Mouse (Mus musculus) brain, embryonic 14.5 days (tissue): ENCODE results near the gene Plekhb2. TPM values are rescaled to one million over a fixed set of nuclear protein-coding genes. Genes with fewer than 3 reads are reported as not detected.

Experiments
- DNase-seq: peaks from one replicate; pipeline ENCODE4 v3.0.0-alpha.2; 2011; ENCODE audit warnings: low read depth
- CTCF ChIP-seq: fragments of 200-500 bp; IDR thresholded peaks from 2 replicates; pipeline ENCODE4 v1.5.1; 2012; ENCODE audit warnings: inconsistent platforms, mild to moderate bottlenecking, moderate library complexity, borderline replicate concordance; ENCODE audit not compliant: insufficient read depth, insufficient read length; ENCODE audit errors: extremely low read depth
- POLR2A ChIP-seq: fragments of 200-500 bp; IDR thresholded peaks from 2 replicates; pipeline ENCODE4 v1.6.1; 2012; ENCODE audit warnings: mild to moderate bottlenecking, inconsistent platforms, borderline replicate concordance; ENCODE audit not compliant: poor library complexity, insufficient read depth, insufficient read length, severe bottlenecking; ENCODE audit errors: extremely low read depth
- polyA plus RNA-seq: library from polyadenylated mRNA; depleted of rRNA; stranded (reverse); fragments of >200 nt; gene quantifications from 2 replicates; pipeline ENCODE4 v1.2.3, GENCODE M21; 2012; rRNA removed

Gene Plekhb2
- polyA plus RNA-seq = 40.4 and 43.9 TPM in 2 replicates

- peak; percentile 64; the same call in 1 of the 2 replicates for TF ChIP-seq POLR2A
- TF ChIP-seq CTCF = no peak
Measured at GRCm38 (mm10) chr1:34849745-34850342, at the start of gene Plekhb2. Plekhb2 (plus strand) TSS chr1:34849976.

GRCm38 (mm10) chr1:34801616-34802289, 48.0 kb upstream of the Plekhb2 start:
- TF ChIP-seq POLR2A (peak; percentile 76; the same call in 1 of the 2 replicates), CTCF (no peak)
- peak; percentile 86 for DNase-seq

More at GRCm38 (mm10) chr1:34849745-34850342, at the start of gene Plekhb2:
- DNase-seq = peak; percentile 90

- DNase-seq = no peak
- TF ChIP-seq CTCF (no peak), POLR2A (no peak)
Measured at GRCm38 (mm10) chr1:34802290-34802642, 47.5 kb upstream of the Plekhb2 start.

- DNase-seq = no peak
- TF ChIP-seq POLR2A (no peak), CTCF (no peak)
Measured at GRCm38 (mm10) chr1:34804863-34805262, 44.9 kb upstream of the Plekhb2 start.

GRCm38 (mm10) chr1:34805931-34806520, 43.8 kb upstream of the Plekhb2 start:
- no peak for TF ChIP-seq CTCF
- TF ChIP-seq POLR2A = no peak
- DNase-seq = no peak

- DNase-seq = no peak
- TF ChIP-seq POLR2A (no peak), CTCF (no peak)
Measured at GRCm38 (mm10) chr1:34808445-34808844, 41.3 kb upstream of the Plekhb2 start.

- DNase-seq = no peak
- TF ChIP-seq CTCF (no peak), POLR2A (no peak)
Measured at GRCm38 (mm10) chr1:34810293-34810692, 39.5 kb upstream of the Plekhb2 start.

GRCm38 (mm10) chr1:34811035-34811434, 38.7 kb upstream of the Plekhb2 start:
- no peak for TF ChIP-seq CTCF
- TF ChIP-seq POLR2A = no peak
- no peak for DNase-seq

- DNase-seq = peak; percentile 55
- TF ChIP-seq CTCF (no peak), POLR2A (no peak)
Measured at GRCm38 (mm10) chr1:34811581-34811980, 38.2 kb upstream of the Plekhb2 start.

GRCm38 (mm10) chr1:34812407-34813247, 37.1 kb upstream of the Plekhb2 start:
- no peak for TF ChIP-seq CTCF
- no peak for TF ChIP-seq POLR2A
- DNase-seq = no peak

- TF ChIP-seq CTCF (no peak), POLR2A (no peak)
- no peak for DNase-seq
Measured at GRCm38 (mm10) chr1:34815843-34816242, 33.9 kb upstream of the Plekhb2 start.

GRCm38 (mm10) chr1:34819225-34819910, 30.4 kb upstream of the Plekhb2 start:
- TF ChIP-seq CTCF (no peak), POLR2A (no peak)
- no peak for DNase-seq
